Mouse (Mus musculus): ENCODE data around the gene Pgghg. TPM values are rescaled to one million over a fixed set of nuclear protein-coding genes. Genes with fewer than 3 reads are reported as not detected.

Pgghg gene
- total RNA-seq, 2 experiments from 2014 or later, result 8.4 to 8.7 TPM

- DNase-seq, result no peak
Measured at GRCm38 (mm10) chr7:140990622-140991021, 49.4 kb downstream of the Pgghg start.

GRCm38 (mm10) chr7:140991117-140991689, 50.0 kb downstream of the Pgghg start:
- no peak for DNase-seq

Other genes with a start within 250 kb of the Pgghg start
- not detected for gene Olfr541, start 244.1 kb upstream of the Pgghg start, total RNA-seq (2021)
- under 1 TPM in 1 of 2 experiments, not detected in 1; 0.24 TPM for gene Cyp2e1, start 177.7 kb upstream of the Pgghg start, total RNA-seq (2021)
- under 1 TPM; 0.18 to 0.24 TPM for gene Syce1, start 153.5 kb upstream of the Pgghg start, total RNA-seq (2021)
- under 1 TPM; 0.76 to 0.97 TPM for gene Zfp941, start 119.2 kb upstream of the Pgghg start, total RNA-seq (2021)
- gene Urah, start 106.4 kb upstream of the Pgghg start, total RNA-seq (2021), result not detected
- gene Scgb1c1, start 95.8 kb upstream of the Pgghg start, total RNA-seq (2021), result 10 to 100 TPM in 1 of 2 experiments, 1 to 10 TPM in 1; 9.7 to 10.6 TPM
- not detected for gene Odf3, start 93.6 kb upstream of the Pgghg start, total RNA-seq (2021)
- under 1 TPM in 1 of 2 experiments, not detected in 1; 0.29 TPM for gene Gm45785, start 85.1 kb upstream of the Pgghg start, total RNA-seq (2021)
- 10 to 100 TPM; 25.2 to 32.3 TPM for gene Ric8a, start 84.4 kb upstream of the Pgghg start, total RNA-seq (2021)
- 10 to 100 TPM; 13.5 to 15.9 TPM for gene Bet1l, start 83.8 kb upstream of the Pgghg start, total RNA-seq (2021)
- gene Psmd13, start 59.4 kb upstream of the Pgghg start, total RNA-seq (2021), result 100 to 1,000 TPM; 119 to 120 TPM
- gene Sirt3, start 59.1 kb upstream of the Pgghg start, total RNA-seq (2021), result 10 to 100 TPM; 45.1 to 49.1 TPM
- gene Cox8b, start 40.9 kb upstream of the Pgghg start, total RNA-seq (2021), result 1,000 to 10,000 TPM; 1,034 to 1,156 TPM
- gene Nlrp6, start 20.5 kb upstream of the Pgghg start, total RNA-seq (2021), result not detected
- gene Ifitm5, start 8.9 kb downstream of the Pgghg start, total RNA-seq (2021), result 1 to 10 TPM in 1 of 2 experiments, under 1 TPM in 1; 0.72 to 1.4 TPM
- gene Gm45717, start 14.5 kb downstream of the Pgghg start, total RNA-seq (2021), result not detected
- gene Ifitm2, start 14.6 kb downstream of the Pgghg start, total RNA-seq (2021), result 100 to 1,000 TPM; 178 to 182 TPM
- gene Ifitm1, start 25.8 kb downstream of the Pgghg start, total RNA-seq (2021), result 1 to 10 TPM; 2.6 to 3.0 TPM
- 10 to 100 TPM; 79.3 to 83.8 TPM for gene Ifitm3, start 69.4 kb downstream of the Pgghg start, total RNA-seq (2021)
- under 1 TPM in 1 of 2 experiments, not detected in 1; 0.56 TPM for gene Ifitm6, start 76.5 kb downstream of the Pgghg start, total RNA-seq (2021)
- gene Gm17387, start 87.7 kb downstream of the Pgghg start, total RNA-seq (2021), result not detected
- gene B4galnt4, start 119.7 kb downstream of the Pgghg start, total RNA-seq (2021), result under 1 TPM; 0.26 to 0.54 TPM
- under 1 TPM in 1 of 2 experiments, not detected in 1; 0.23 TPM for gene Pkp3, start 136.8 kb downstream of the Pgghg start, total RNA-seq (2021)
- gene Sigirr, start 159.2 kb downstream of the Pgghg start, total RNA-seq (2021), result 1 to 10 TPM; 3.3 to 4.3 TPM
- under 1 TPM in 1 of 2 experiments, not detected in 1; 0.20 TPM for gene Ano9, start 176.4 kb downstream of the Pgghg start, total RNA-seq (2021)
- gene Ptdss2, start 181.0 kb downstream of the Pgghg start, total RNA-seq (2021), result 10 to 100 TPM; 40.2 to 42.5 TPM
- gene Rnh1, start 231.5 kb downstream of the Pgghg start, total RNA-seq (2021), result 10 to 100 TPM; 73.9 to 84.0 TPM

All from heart, postnatal 4 days (tissue).